In genomic region chr13:34964866-34965265, GRCm38 (mm10) we compare ENCODE assay signal across 10 mouse cellular contexts. TPM values are rescaled to one million over a fixed set of nuclear protein-coding genes. Genes with fewer than 3 reads are reported as not detected.
DNase-seq lines count a peak whose midpoint lies in the region; ATAC-seq lines count a peak whose summit lies in the region.
"Had no signal": no experiment of that assay in that cellular context is flagged by ENCODE, and none has a peak within 500 bp of the region (broad histone marks: within the 10 kb centered on the region; RNA-seq: fewer than 3 reads in every experiment).

No protein-coding gene starts in this region.

- no peak overlapping the region for H3K27ac ChIP-seq in heart, embryonic 16.5 days (ENCODE audit: low read length)
- no peak overlapping the region for H3K27ac ChIP-seq in brown adipose tissue, adult 24 weeks (replicated peaks; ENCODE audit: low read depth, low read length)
- H3K27ac ChIP-seq in hindbrain, embryonic 16.5 days (ENCODE audit: low read depth, low read length), result no peak overlapping the region
- no peak overlapping the region for H3K27ac ChIP-seq in midbrain, embryonic 13.5 days

- intact Hi-C loops in heart, postnatal 36 days (cut with DNase I), result no loop called here

- H3K36me3 ChIP-seq in heart, embryonic 16.5 days (ENCODE audit: control insufficient read depth, insufficient read depth), result no peaks in the 10 kb centered on the region
- no peaks in the 10 kb centered on the region for H3K36me3 ChIP-seq in hindbrain, embryonic 16.5 days (ENCODE audit: control insufficient read depth, insufficient read depth, low read length)
- no peaks in the 10 kb centered on the region for H3K36me3 ChIP-seq in midbrain, embryonic 13.5 days

- peak overlapping the region; percentile 95 for H3K4me2 ChIP-seq in heart, embryonic 16.5 days (ENCODE audit: low read depth, low read length)
- H3K4me2 ChIP-seq in hindbrain, embryonic 16.5 days (ENCODE audit: low read length), result peak overlapping the region; percentile 92
- peak overlapping the region; percentile 71 for H3K4me2 ChIP-seq in midbrain, embryonic 13.5 days (replicated peaks)

- peak overlapping the region; percentile 61 for H3K4me3 ChIP-seq in heart, embryonic 16.5 days (ENCODE audit: low read length)
- peak overlapping the region; percentile 54 for H3K4me3 ChIP-seq in brown adipose tissue, adult 24 weeks (ENCODE audit: insufficient read depth, low read depth, low read length)
- peak overlapping the region; percentile 48 for H3K4me3 ChIP-seq in hindbrain, embryonic 16.5 days (ENCODE audit: low read length)
- H3K4me3 ChIP-seq in midbrain, embryonic 13.5 days (replicated peaks), result peak overlapping the region; percentile 43

- WGBS in heart, embryonic 16.5 days, result 16% methylated on average over 5 of the region's 5 CpGs
- WGBS in hindbrain, embryonic 16.5 days, result 12% methylated on average over 5 of the region's 5 CpGs
- WGBS in midbrain, embryonic 13.5 days, result 5% methylated on average over 5 of the region's 5 CpGs

- DNase-seq in heart, postnatal 36 days, result no peak
- DNase-seq in layer of hippocampus, adult 11-12 months (ENCODE audit: low spot score), result no peak
- no peak for DNase-seq in frontal cortex, postnatal 36 days (ENCODE audit: low spot score in 2 of 2)
- DNase-seq in adrenal gland, postnatal 10 days, result no peak

- H3K27me3 ChIP-seq in heart, embryonic 16.5 days (ENCODE audit: control insufficient read depth, insufficient read depth, low read length), result peaks cover 8% of the 10 kb centered on the region
- no peaks in the 10 kb centered on the region for H3K27me3 ChIP-seq in hindbrain, embryonic 16.5 days (replicated peaks; ENCODE audit: control insufficient read depth, insufficient read depth, low read length)
- H3K27me3 ChIP-seq in midbrain, embryonic 13.5 days, result peaks cover 31% of the 10 kb centered on the region

- H3K9ac ChIP-seq in heart, embryonic 16.5 days (ENCODE audit: low read length), result no peak overlapping the region
- H3K9ac ChIP-seq in hindbrain, embryonic 16.5 days (ENCODE audit: low read depth, low read length), result peak overlapping the region; percentile 50; the same call in 1 of the 2 replicates
- no peak overlapping the region for H3K9ac ChIP-seq in midbrain, embryonic 13.5 days (replicated peaks)

- no peaks in the 10 kb centered on the region for H3K9me3 ChIP-seq in heart, embryonic 16.5 days (replicated peaks; ENCODE audit: control insufficient read depth, low read length)
- H3K9me3 ChIP-seq in hindbrain, embryonic 16.5 days (ENCODE audit: control insufficient read depth, low read length), result no peaks in the 10 kb centered on the region
- no peaks in the 10 kb centered on the region for H3K9me3 ChIP-seq in midbrain, embryonic 13.5 days

- peaks cover 6% of the 10 kb centered on the region for H3K4me1 ChIP-seq in heart, embryonic 16.5 days (ENCODE audit: control insufficient read depth, insufficient read depth, low read length)
- H3K4me1 ChIP-seq in brown adipose tissue, adult 24 weeks (ENCODE audit: control insufficient read depth, insufficient read depth, insufficient read length, low read length), result no peaks in the 10 kb centered on the region
- H3K4me1 ChIP-seq in hindbrain, embryonic 16.5 days (ENCODE audit: control insufficient read depth, insufficient read depth, low read depth, low read length), result peaks cover 12% of the 10 kb centered on the region
- H3K4me1 ChIP-seq in midbrain, embryonic 13.5 days (replicated peaks), result peaks cover 15% of the 10 kb centered on the region

- no peak for ATAC-seq in heart, embryonic 16.5 days (replicated peaks; ENCODE audit: extremely low read depth, insufficient read depth, low FRiP score)
- no peak for ATAC-seq in hindbrain, embryonic 16.5 days
- ATAC-seq in midbrain, embryonic 13.5 days, result no peak

RNA-seq across cellular contexts. Expression of gene Eci3, which starts 1.3 kb away (rescaled TPM):
- 0.29 and 0.42 TPM in 2 replicates for polyA plus RNA-seq in heart, embryonic 16.5 days (2015; fragmentation: Nextera tagmentation; extraction: Ambion mirVana)
- total RNA-seq in heart, postnatal 36 days (2021), result 1 to 10 TPM; 3.0 to 3.2 TPM
- 27.8 and 29.8 TPM in 2 replicates for polyA plus RNA-seq in brown adipose tissue, adult 24 weeks (2012; ENCODE audit: insufficient read depth, insufficient read length, missing spikeins)
- 0.62 and 1.6 TPM in 2 replicates for polyA plus RNA-seq in hindbrain, embryonic 16.5 days (2015; fragmentation: Nextera tagmentation; extraction: Ambion mirVana)
- polyA plus RNA-seq in midbrain, embryonic 13.5 days (2015; fragmentation: Nextera tagmentation; extraction: Ambion mirVana), result 0.31 and 0.47 TPM in 2 replicates
- 1 to 10 TPM; 1.9 to 4.2 TPM for total RNA-seq in adrenal gland, postnatal 10 days (2021)
- total RNA-seq: common myeloid progenitor, adult 5-6 weeks had no signal

RNA-seq across cellular contexts. Expression of gene 4933417A18Rik, which starts 40.7 kb away (rescaled TPM):
- not detected in 2 replicates for polyA plus RNA-seq in heart, embryonic 16.5 days (2015; fragmentation: Nextera tagmentation; extraction: Ambion mirVana)
- total RNA-seq in heart, postnatal 36 days (2021), result not detected
- not detected in 2 replicates for polyA plus RNA-seq in brown adipose tissue, adult 24 weeks (2012; ENCODE audit: insufficient read depth, insufficient read length, missing spikeins)
- polyA plus RNA-seq in hindbrain, embryonic 16.5 days (2015; fragmentation: Nextera tagmentation; extraction: Ambion mirVana), result not detected in 2 replicates
- polyA plus RNA-seq in midbrain, embryonic 13.5 days (2015; fragmentation: Nextera tagmentation; extraction: Ambion mirVana), result not detected in 2 replicates
- not detected for total RNA-seq in adrenal gland, postnatal 10 days (2021)
- total RNA-seq: common myeloid progenitor, adult 5-6 weeks; liver, adult 2 months had no signal
- polyA plus RNA-seq: liver, adult 2 months had no signal

RNA-seq across cellular contexts. Expression of gene Fam217a, which starts 40.8 kb away (rescaled TPM):
- polyA plus RNA-seq in heart, embryonic 16.5 days (2015; fragmentation: Nextera tagmentation; extraction: Ambion mirVana), result 1.5 and 1.6 TPM in 2 replicates
- under 1 TPM; 0.33 to 0.36 TPM for total RNA-seq in heart, postnatal 36 days (2021)
- 2.7 and 4.6 TPM in 2 replicates for polyA plus RNA-seq in brown adipose tissue, adult 24 weeks (2012; ENCODE audit: insufficient read depth, insufficient read length, missing spikeins)
- polyA plus RNA-seq in hindbrain, embryonic 16.5 days (2015; fragmentation: Nextera tagmentation; extraction: Ambion mirVana), result 1.1 and 1.5 TPM in 2 replicates
- polyA plus RNA-seq in midbrain, embryonic 13.5 days (2015; fragmentation: Nextera tagmentation; extraction: Ambion mirVana), result 0.76 and 1.1 TPM in 2 replicates
- under 1 TPM; 0.57 to 0.79 TPM for total RNA-seq in adrenal gland, postnatal 10 days (2021)
- total RNA-seq: liver, adult 2 months had no signal
- polyA plus RNA-seq: liver, adult 2 months had no signal

Comparison
In these comparisons a context has a peak if more than half of its experiments do, and no peak if none do; other contexts are left out.
1. RNA of gene Eci3, which starts 1.3 kb away (polyA plus RNA-seq): 27.8 to 29.8 TPM in brown adipose tissue, adult 24 weeks; 0.62 to 1.6 TPM in hindbrain, embryonic 16.5 days, 0.31 to 0.47 TPM in midbrain, embryonic 13.5 days and 0.29 to 0.42 TPM in heart, embryonic 16.5 days; every median in the first group is over 10 times any median in the second.
2. Peak in every context shown above with its lines, with median percentiles within 50 percentile points of each other: H3K4me2 ChIP-seq and H3K4me3 ChIP-seq.